Mouse (Mus musculus) stomach, postnatal 0 days (tissue): ENCODE results near the gene Sly. TPM values are rescaled to one million over a fixed set of nuclear protein-coding genes. Genes with fewer than 3 reads are reported as not detected.
"Not testable (repeated sequence)": the region's sequence is repeated elsewhere in the genome, so short reads cannot be mapped to it uniquely, and the experiment has no call there.

ENCODE experiments used
- ATAC-seq: fragments of 200-750 bp; cut with Nextera tagmentation; 2 replicates; pipeline ENCODE4 v1.8.0; 2017; ENCODE audit not compliant: low FRiP score, low TSS enrichment
- DNase-seq: peaks from one replicate; pipeline ENCODE4 v3.0.0-alpha.2; 2016; ENCODE audit warnings: low spot score
- H3K27ac ChIP-seq: fragments of 300-500 bp; sonication (generic); replicated peaks from 2 replicates; pipeline ENCODE4 v1.5.1; 2014; ENCODE audit warnings: mild to moderate bottlenecking, control low read depth
- H3K27me3 ChIP-seq: fragments of 300-500 bp; sonication (generic); 2 replicates; pipeline ENCODE4 v1.6.1; 2014; ENCODE audit warnings: low read length; ENCODE audit not compliant: control insufficient read depth, insufficient read depth
- H3K36me3 ChIP-seq: fragments of 300-500 bp; sonication (generic); 2 replicates; pipeline ENCODE4 v1.6.1; 2014; ENCODE audit warnings: low read length, mixed read lengths; ENCODE audit not compliant: control insufficient read depth, insufficient read depth
- H3K4me1 ChIP-seq: fragments of 300-500 bp; sonication (generic); replicated peaks from 2 replicates; pipeline ENCODE4 v1.6.1; 2014; ENCODE audit warnings: antibody characterized with exemption; ENCODE audit not compliant: control insufficient read depth, insufficient read depth
- H3K4me2 ChIP-seq: fragments of 300-500 bp; sonication (generic); replicated peaks from 2 replicates; pipeline ENCODE4 v1.6.1; 2014; ENCODE audit warnings: low read depth, mild to moderate bottlenecking, control low read depth, moderate library complexity
- H3K4me3 ChIP-seq: fragments of 300-500 bp; sonication (generic); 2 replicates; pipeline ENCODE4 v1.5.1; 2014; ENCODE audit warnings: low read depth, low read length, control low read depth
- H3K9ac ChIP-seq: fragments of 300-500 bp; sonication (generic); 2 replicates; pipeline ENCODE4 v1.6.1; 2014; ENCODE audit warnings: mild to moderate bottlenecking, low read length, control low read depth, mixed read lengths
- H3K9me3 ChIP-seq: fragments of 300-500 bp; sonication (generic); 2 replicates; pipeline ENCODE4 v1.6.1; 2016; ENCODE audit warnings: low read length; ENCODE audit not compliant: control insufficient read depth
- WGBS: fragments of 180-500 bp; shearing (Covaris S2); extraction: QIAGEN DNeasy Blood & Tissue Kit; methylation state at CpG from one replicate; pipeline ENCODE4 v1.1.7; 2014; 5-methylcytosine and 5-hydroxymethylcytosine counted together
- polyA plus RNA-seq: library from polyadenylated mRNA; unstranded; fragments of >200 nt; fragmentation: Nextera tagmentation; extraction: Ambion mirVana; gene quantifications from 2 replicates; pipeline ENCODE4 v1.2.1, GENCODE M21; 2015

Sly gene
- not detected in 2 replicates for polyA plus RNA-seq

GRCm38 (mm10) chrY:57186888-57187287 lies at the start of gene Sly:
Gene Sly (plus strand): TSS chrY:57187188.
- no CpG with 5 or more reads among the region's 5 CpGs for WGBS
- H3K4me1 ChIP-seq: not testable (repeated sequence)

More at GRCm38 (mm10) chrY:57186888-57187287, at the start of gene Sly:
- not testable (repeated sequence) for H3K4me3 ChIP-seq, H3K9me3 ChIP-seq, DNase-seq, H3K27ac ChIP-seq, H3K4me2 ChIP-seq, H3K27me3 ChIP-seq, ATAC-seq, H3K36me3 ChIP-seq, H3K9ac ChIP-seq
